Mouse (Mus musculus): ENCODE data around the gene Rbm5.

GRCm38 (mm10) chr9:107708439-107709095 is 62.2 kb downstream of the Rbm5 start:
- TF ChIP-seq POLR2A (IDR thresholded peaks at IDR 0.05; ENCODE audit: extremely low read depth, insufficient read depth, low read length): no peak
- TF ChIP-seq CTCF (IDR thresholded peaks at IDR 0.05; ENCODE audit: extremely low read depth, insufficient read depth, low read length): no peak

All from cortical plate, adult 2 months (tissue).